Mouse (Mus musculus) embryonic fibroblast, embryonic 13.5 days (primary cell): ENCODE measurements around the gene Klhl5.

ENCODE experiments used
- CTCF ChIP-seq: IDR thresholded peaks from 2 replicates; pipeline ENCODE4 v1.5.1; 2011; ENCODE audit warnings: mild to moderate bottlenecking, control low read depth, low read length, moderate library complexity, borderline replicate concordance; ENCODE audit not compliant: insufficient read depth
- POLR2A ChIP-seq: IDR thresholded peaks from 2 replicates; pipeline ENCODE4 v1.6.1; 2011; ENCODE audit warnings: low read depth, mild to moderate bottlenecking, control low read depth, low read length, moderate library complexity

DNA sequence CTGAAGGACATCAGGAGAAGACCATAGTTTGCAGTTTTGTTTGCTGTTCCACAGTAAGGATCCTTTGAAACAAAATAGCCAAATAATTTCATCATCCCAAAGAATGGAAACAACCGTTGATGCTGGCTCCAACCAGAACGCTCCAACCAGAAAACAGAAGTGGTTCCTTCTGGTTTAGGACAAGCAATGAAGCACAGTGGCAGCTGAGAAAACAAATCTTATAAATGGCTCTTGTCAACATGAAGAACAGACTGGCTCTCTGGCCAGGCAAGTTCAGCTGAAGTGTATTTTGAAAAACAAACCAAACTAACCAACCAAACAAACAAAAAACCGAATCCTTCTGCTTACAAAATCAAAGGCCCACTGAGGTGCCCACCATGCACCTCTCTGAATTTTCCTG, 17.6 kb upstream of the Klhl5 start:
- TF ChIP-seq POLR2A (no peak), CTCF (no peak)
